Mouse (Mus musculus) CH12.LX (cell line): Measurements from ENCODE around the gene Cfap45. TPM values are rescaled to one million over a fixed set of nuclear protein-coding genes. Genes with fewer than 3 reads are reported as not detected.

Experiments
- DNase-seq: peaks from one replicate; pipeline ENCODE4 v3.0.0-alpha.2; 2013; ENCODE audit errors: extremely low read depth
- H3K27ac ChIP-seq: 2 replicates; pipeline ENCODE4 v1.5.1; 2012; ENCODE audit warnings: low read depth, mild to moderate bottlenecking, control low read depth, moderate library complexity; ENCODE audit not compliant: insufficient read depth
- H3K27me3 ChIP-seq: replicated peaks from 2 replicates; pipeline ENCODE3; 2012; ENCODE audit warnings: inconsistent platforms
- H3K36me3 ChIP-seq, 2 experiments: replicated peaks in 1 of 2; 2 replicates each; pipeline versions ENCODE3 to v1.6.1; 2012; ENCODE audit warnings: inconsistent platforms in 1 of 2, low read length in 1 of 2, mild to moderate bottlenecking in 1 of 2, mixed read lengths in 1 of 2, moderate library complexity in 1 of 2; ENCODE audit not compliant: control insufficient read depth in 1 of 2, insufficient read depth in 1 of 2
- H3K4me1 ChIP-seq, 2 experiments: 2 replicates each; pipeline ENCODE4 v1.6.1; 2012; ENCODE audit warnings: inconsistent platforms in 1 of 2, moderate library complexity in 1 of 2; ENCODE audit not compliant: insufficient read depth in 2 of 2, control insufficient read depth in 1 of 2
- H3K4me2 ChIP-seq: 2 replicates; pipeline ENCODE4 v1.6.1; 2012; ENCODE audit warnings: low read depth, mild to moderate bottlenecking, control low read depth; ENCODE audit not compliant: poor library complexity, insufficient read depth, severe bottlenecking
- H3K4me3 ChIP-seq, 3 experiments: fragments of 150-350 bp in 1 of 3; sonication (generic) in 1 of 3; replicated peaks in 1 of 3; 2 replicates each; pipeline versions ENCODE3 to v1.5.1; 2011 to 2012; ENCODE audit warnings: low read depth in 2 of 3, low read length in 2 of 3, mild to moderate bottlenecking in 2 of 3, moderate library complexity in 2 of 3, control low read depth in 1 of 3, improper control_type of control experiment in 1 of 3, inconsistent platforms in 1 of 3, mixed read lengths in 1 of 3; ENCODE audit not compliant: poor library complexity in 1 of 3
- H3K79me2 ChIP-seq: replicated peaks from 2 replicates; pipeline ENCODE4 v1.6.1; 2012; ENCODE audit warnings: mild to moderate bottlenecking, moderate library complexity; ENCODE audit not compliant: control insufficient read depth, poor library complexity, insufficient read depth, severe bottlenecking; ENCODE audit errors: extremely low read depth
- H3K9ac ChIP-seq: 2 replicates; pipeline ENCODE4 v1.6.1; 2012; ENCODE audit warnings: low read depth, mild to moderate bottlenecking, control low read depth, moderate library complexity; ENCODE audit not compliant: insufficient read depth
- H3K9me3 ChIP-seq: replicated peaks from 2 replicates; pipeline ENCODE3; 2012; ENCODE audit warnings: low read length, inconsistent platforms, mixed read lengths
- CTCF ChIP-seq, 2 experiments: IDR thresholded peaks in 1 of 2; conservative IDR thresholded peaks in 1 of 2; 2 replicates each; pipeline ENCODE4 v1.5.1; 2011 to 2012; ENCODE audit warnings: low read depth in 2 of 2, low read length in 2 of 2, improper control_type of control experiment in 1 of 2, inconsistent platforms in 1 of 2, mild to moderate bottlenecking in 1 of 2, moderate library complexity in 1 of 2
- GABPA ChIP-seq: IDR thresholded peaks from 2 replicates; pipeline ENCODE4 v1.6.1; 2012; ENCODE audit warnings: low read depth, low read length, improper control_type of control experiment, inconsistent platforms; ENCODE audit not compliant: insufficient replicate concordance
- JUN ChIP-seq: IDR thresholded peaks from 2 replicates; pipeline ENCODE4 v1.6.1; 2011; ENCODE audit warnings: low read depth, mild to moderate bottlenecking, low read length, improper control_type of control experiment, moderate library complexity; ENCODE audit not compliant: insufficient read depth
- JUND ChIP-seq: conservative IDR thresholded peaks from 2 replicates; pipeline ENCODE4 v1.6.1; 2011; ENCODE audit warnings: low read depth, low read length, improper control_type of control experiment
- KAT2A ChIP-seq: IDR thresholded peaks from 2 replicates; pipeline ENCODE4 v1.6.1; 2012; ENCODE audit warnings: low read length, improper control_type of control experiment, inconsistent platforms; ENCODE audit not compliant: insufficient replicate concordance
- MAZ ChIP-seq: IDR thresholded peaks from 2 replicates; pipeline ENCODE4 v1.6.1; 2012; ENCODE audit warnings: low read depth, mild to moderate bottlenecking, inconsistent platforms, low read length, improper control_type of control experiment, moderate library complexity
- NRF1 ChIP-seq: IDR thresholded peaks from 2 replicates; pipeline ENCODE4 v1.6.1; 2014; ENCODE audit warnings: low read depth, mild to moderate bottlenecking, inconsistent platforms, low read length, improper control_type of control experiment, moderate library complexity
- TCF12 ChIP-seq: IDR thresholded peaks from 2 replicates; pipeline ENCODE4 v1.6.1; 2014; ENCODE audit warnings: low read depth, mild to moderate bottlenecking, inconsistent platforms, low read length, improper control_type of control experiment
- UBTF ChIP-seq: IDR thresholded peaks from 2 replicates; pipeline ENCODE4 v1.6.1; 2012; ENCODE audit warnings: low read depth, mild to moderate bottlenecking, inconsistent platforms, low read length, improper control_type of control experiment, moderate library complexity
- ZMIZ1 ChIP-seq: IDR thresholded peaks from 2 replicates; pipeline ENCODE4 v1.6.1; 2012; ENCODE audit warnings: low read depth, mild to moderate bottlenecking, inconsistent platforms, low read length, improper control_type of control experiment
- ZNF384 ChIP-seq: IDR thresholded peaks from 2 replicates; pipeline ENCODE4 v1.6.1; 2012; ENCODE audit warnings: low read depth, low read length, improper control_type of control experiment, inconsistent platforms
- dilution Hi-C: fragments of 300-500 bp; cut with MboI; formaldehyde crosslinking; loops from 2 replicates; pipeline ENCODE4 v1.14.3; 2020; ENCODE audit warnings: low sequenced_read_pairs; ENCODE audit not compliant: extremely low pct_unique_long_range_greater_than_20kb, extremely low pct_ligation_motif_present
- in situ Hi-C: fragments of 300-500 bp; cut with MboI; formaldehyde crosslinking; loops from 3 replicates; pipeline ENCODE4 v1.14.3; 2019; ENCODE audit warnings: low sequenced_read_pairs, low pct_ligation_motif_present, low pct_unique_long_range_greater_than_20kb, mixed read lengths
- polyA plus RNA-seq: library from polyadenylated mRNA; unstranded; fragments of >175 nt; gene quantifications from 2 replicates; pipeline ENCODE4 v1.2.1, GENCODE M21; 2012; ENCODE audit warnings: low read depth; ENCODE audit not compliant: insufficient read length
- total RNA-seq, 2 experiments: library from RNA; depleted of rRNA; stranded (reverse); fragments of 300-350 nt in 1 of 2; fragments of >200 nt in 1 of 2; gene quantifications; 2 replicates each; pipeline ENCODE4 v1.2.3; 2012 to 2014

Cfap45 gene
- total and polyA plus RNA-seq, 3 experiments, result not detected

DNA sequence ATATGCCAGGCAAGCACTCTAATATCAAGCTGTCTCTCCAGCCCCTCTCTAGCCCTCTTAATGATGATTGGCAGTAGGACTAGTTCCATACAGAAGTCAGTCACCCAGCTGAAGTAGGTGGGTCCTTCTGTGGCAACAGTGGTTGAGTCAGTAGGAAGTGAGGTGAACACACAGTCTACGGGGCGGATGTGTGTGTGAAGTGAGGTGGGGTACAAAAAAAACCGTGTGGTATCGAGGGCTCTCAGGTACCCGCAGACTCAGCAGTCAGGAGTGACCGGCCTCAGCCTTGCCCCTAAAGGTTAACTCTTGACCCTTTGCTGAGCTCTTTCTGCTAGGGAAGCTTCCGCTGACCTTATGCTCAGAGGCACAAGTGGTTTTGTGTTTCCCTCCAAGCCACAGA lies 27.9 kb downstream of the Cfap45 start:
- Histone ChIP-seq H3K4me3 (no peak overlapping the region), H3K36me3 (peaks cover 0 to 3% of the 10 kb centered on the region in 2 experiments), H3K9me3 (no peaks in the 10 kb centered on the region), H3K9ac (no peak overlapping the region), H3K4me1 (peaks cover 8 to 35% of the 10 kb centered on the region in 2 experiments), H3K4me2 (peak overlapping the region; percentile 60; the same call in 1 of the 2 replicates), H3K27ac (no peak overlapping the region), H3K27me3 (peaks cover 2% of the 10 kb centered on the region), H3K79me2 (no peaks in the 10 kb centered on the region)
- DNase-seq, result peak; percentile 52
- dilution Hi-C loops (no loop called here), in situ Hi-C loops (no loop called here)
- TF ChIP-seq GABPA, result no peak
- peak; percentile 18; the same call in 1 of the 2 replicates for TF ChIP-seq TCF12

DNA sequence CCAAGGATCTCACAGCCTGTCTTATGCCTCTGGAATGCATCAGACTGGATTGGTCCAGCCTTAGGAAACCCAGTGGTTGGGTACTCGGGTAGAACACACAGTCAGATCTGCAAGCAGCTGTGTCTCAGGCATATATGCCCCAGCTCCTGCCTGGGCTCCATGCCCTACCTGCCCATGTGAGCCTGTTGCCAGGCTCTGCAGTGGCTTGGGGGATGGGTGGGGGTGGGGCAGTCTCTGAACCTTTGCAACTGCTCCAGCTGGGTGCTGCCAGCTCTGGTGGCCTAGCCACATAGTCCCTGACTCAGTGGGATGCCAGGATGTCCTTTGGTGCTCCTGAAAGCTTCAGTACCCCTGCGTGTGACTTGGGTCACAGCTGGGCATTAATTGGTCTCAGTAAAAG lies 28.7 kb downstream of the Cfap45 start:
- H3K27me3 ChIP-seq, result peaks cover 6% of the 10 kb centered on the region
- in situ Hi-C loops, result no loop called here

GRCm38 (mm10) chr1:172549717-172550116 lies 29.1 kb downstream of the Cfap45 start:
- H3K27me3 ChIP-seq, result peaks cover 6% of the 10 kb centered on the region
- no peaks in the 10 kb centered on the region for H3K9me3 ChIP-seq
- peak overlapping the region; percentile 65 to 69 (median 66) for H3K4me3 ChIP-seq
- TF ChIP-seq JUND, result no peak
- no peak for TF ChIP-seq NRF1
- no peak for TF ChIP-seq ZMIZ1
- in situ Hi-C loops (loop anchor here (5.0 kb wide), 1 partner anchor 38 kb away; no protein-coding TSS in a partner anchor), dilution Hi-C loops (no loop called here)
- no peak overlapping the region for H3K27ac ChIP-seq
- H3K4me2 ChIP-seq, result peak overlapping the region; percentile 87
- no peak overlapping the region for H3K9ac ChIP-seq
- no peaks in the 10 kb centered on the region for H3K79me2 ChIP-seq
- peaks cover 8 to 35% of the 10 kb centered on the region in 2 experiments for H3K4me1 ChIP-seq
- DNase-seq, result no peak
- peaks cover 0 to 3% of the 10 kb centered on the region in 2 experiments for H3K36me3 ChIP-seq

More for the DNA sequence above, 28.7 kb downstream of the Cfap45 start:
- H3K4me2 ChIP-seq, result peak overlapping the region; percentile 87
- peaks cover 8 to 35% of the 10 kb centered on the region in 2 experiments for H3K4me1 ChIP-seq
- H3K4me3 ChIP-seq, result peak overlapping the region in 1 of 3 experiments; percentile 66
- H3K36me3 ChIP-seq, result peaks cover 0 to 3% of the 10 kb centered on the region in 2 experiments
- TF ChIP-seq KAT2A (no peak), TCF12 (no peak), UBTF (no peak), ZNF384 (no peak), JUN (no peak), CTCF (conservative IDR thresholded peaks at IDR 0.05 in 1 of 2, IDR thresholded peaks at IDR 0.05 in 1 of 2; ENCODE audit: low read depth in 2 of 2, low read length in 2 of 2) (no peak), MAZ (no peak)
- no peak overlapping the region for H3K27ac ChIP-seq
- no peak for DNase-seq
- H3K9ac ChIP-seq, result no peak overlapping the region
- no peaks in the 10 kb centered on the region for H3K79me2 ChIP-seq
- no peaks in the 10 kb centered on the region for H3K9me3 ChIP-seq
- dilution Hi-C loops, result no loop called here
